Mouse (Mus musculus) cortical plate, adult 2 months (tissue): ENCODE results near the gene Wars2.

Experiments
- CTCF ChIP-seq: fragments of 200-500 bp; IDR thresholded peaks from 2 replicates; pipeline ENCODE4 v1.5.1; 2011; ENCODE audit warnings: mild to moderate bottlenecking, control low read depth, low read length; ENCODE audit not compliant: insufficient read depth; ENCODE audit errors: extremely low read depth
- POLR2A ChIP-seq: fragments of 200-500 bp; IDR thresholded peaks from 2 replicates; pipeline ENCODE4 v1.6.1; 2011; ENCODE audit warnings: mild to moderate bottlenecking, low read length, control low read depth; ENCODE audit not compliant: insufficient read depth; ENCODE audit errors: extremely low read depth

GRCm38 (mm10) chr3:99183355-99184016 lies 42.6 kb downstream of the Wars2 start:
- no peak for TF ChIP-seq CTCF
- no peak for TF ChIP-seq POLR2A
